Mouse (Mus musculus) lung, postnatal 0 days (tissue): ENCODE results near the gene Hrh2. TPM values are rescaled to one million over a fixed set of nuclear protein-coding genes. Genes with fewer than 3 reads are reported as not detected.
A peak's percentile ranks its signal among the peaks of the same experiment; 100 is the strongest.

Experiments
- ATAC-seq: fragments of 200-750 bp; cut with Nextera tagmentation; 2 replicates; pipeline ENCODE4 v1.8.0; 2017; ENCODE audit warnings: moderate library complexity
- DNase-seq: peaks from one replicate; pipeline ENCODE4 v3.0.0-alpha.2; 2016; ENCODE audit warnings: low spot score
- H3K27ac ChIP-seq: fragments of 300-500 bp; sonication (generic); 2 replicates; pipeline ENCODE4 v1.5.1; 2014; ENCODE audit warnings: antibody characterized with exemption, mild to moderate bottlenecking, low read length, mixed read lengths
- H3K27me3 ChIP-seq: fragments of 300-500 bp; sonication (generic); replicated peaks from 2 replicates; pipeline ENCODE4 v1.6.1; 2014; ENCODE audit warnings: low read length, mixed read lengths; ENCODE audit not compliant: insufficient read depth
- H3K36me3 ChIP-seq: fragments of 300-500 bp; sonication (generic); 2 replicates; pipeline ENCODE4 v1.6.1; 2014; ENCODE audit warnings: low read length, mixed read lengths; ENCODE audit not compliant: insufficient read depth
- H3K4me1 ChIP-seq: fragments of 300-500 bp; sonication (generic); 2 replicates; pipeline ENCODE4 v1.6.1; 2014; ENCODE audit warnings: antibody characterized with exemption, low read depth, low read length, mixed read lengths; ENCODE audit not compliant: insufficient read depth
- H3K4me2 ChIP-seq: fragments of 300-500 bp; sonication (generic); replicated peaks from 2 replicates; pipeline ENCODE4 v1.6.1; 2014; ENCODE audit warnings: low read depth, mild to moderate bottlenecking, low read length, moderate library complexity, mixed read lengths
- H3K4me3 ChIP-seq: fragments of 300-500 bp; sonication (generic); 2 replicates; pipeline ENCODE4 v1.5.1; 2014; ENCODE audit warnings: low read depth, low read length
- H3K9ac ChIP-seq: fragments of 300-500 bp; sonication (generic); replicated peaks from 2 replicates; pipeline ENCODE4 v1.6.1; 2014; ENCODE audit warnings: low read depth, mild to moderate bottlenecking
- H3K9me3 ChIP-seq: fragments of 300-500 bp; sonication (generic); 2 replicates; pipeline ENCODE4 v1.6.1; 2016; ENCODE audit warnings: low read length, mixed read lengths
- CTCF ChIP-seq: IDR thresholded peaks from 2 replicates; pipeline ENCODE4 v1.5.1; 2016; ENCODE audit warnings: antibody characterized with exemption, mild to moderate bottlenecking
- EP300 ChIP-seq: IDR thresholded peaks from 2 replicates; pipeline ENCODE4 v1.6.1; 2016; ENCODE audit warnings: antibody characterized with exemption, mild to moderate bottlenecking, control low read depth
- WGBS: fragments of 180-500 bp; shearing (Covaris S2); extraction: QIAGEN DNeasy Blood & Tissue Kit; methylation state at CpG from one replicate; pipeline ENCODE4 v1.1.7; 2014; 5-methylcytosine and 5-hydroxymethylcytosine counted together
- polyA plus RNA-seq: library from polyadenylated mRNA; unstranded; fragments of >200 nt; fragmentation: Nextera tagmentation; extraction: Ambion mirVana; gene quantifications from 2 replicates; pipeline ENCODE4 v1.2.1, GENCODE M21; 2015

The Hrh2 gene
- polyA plus RNA-seq, 1 experiment from 2014 or later: 0.12 TPM

DNA sequence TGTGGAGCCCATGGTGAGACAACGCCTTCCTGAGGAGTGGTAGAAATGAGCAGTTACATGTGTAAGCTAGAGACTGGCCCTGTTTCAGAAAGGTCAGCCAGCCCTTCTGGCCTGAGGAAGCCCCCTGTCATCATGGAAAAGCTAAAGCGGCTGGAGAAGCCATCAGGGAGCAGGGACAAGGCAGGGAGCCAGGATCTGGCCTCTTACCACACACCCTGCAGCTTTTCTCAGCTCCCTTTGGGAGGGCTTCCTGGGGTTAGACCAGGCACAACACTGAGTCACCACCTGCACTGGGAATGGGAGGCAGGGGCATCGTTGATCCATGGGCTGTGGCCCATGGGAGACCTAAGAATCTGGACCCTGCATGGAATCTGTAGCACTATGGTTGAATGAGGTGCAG, 11.5 kb upstream of the Hrh2 start:
- Histone ChIP-seq H3K4me1 (no peaks in the 10 kb centered on the region), H3K27me3 (no peaks in the 10 kb centered on the region), H3K27ac (no peak overlapping the region), H3K9me3 (no peaks in the 10 kb centered on the region), H3K9ac (no peak overlapping the region), H3K4me2 (no peak overlapping the region), H3K4me3 (no peak overlapping the region), H3K36me3 (no peaks in the 10 kb centered on the region)
- 0 out of 2 replicates have a peak, but pooled peaks have one; percentile 16 for TF ChIP-seq CTCF
- no peak for TF ChIP-seq EP300
- WGBS: 42% methylated on average over 3 of the region's 3 CpGs
- DNase-seq: peak; percentile 66
- ATAC-seq: peak; percentile 71

DNA sequence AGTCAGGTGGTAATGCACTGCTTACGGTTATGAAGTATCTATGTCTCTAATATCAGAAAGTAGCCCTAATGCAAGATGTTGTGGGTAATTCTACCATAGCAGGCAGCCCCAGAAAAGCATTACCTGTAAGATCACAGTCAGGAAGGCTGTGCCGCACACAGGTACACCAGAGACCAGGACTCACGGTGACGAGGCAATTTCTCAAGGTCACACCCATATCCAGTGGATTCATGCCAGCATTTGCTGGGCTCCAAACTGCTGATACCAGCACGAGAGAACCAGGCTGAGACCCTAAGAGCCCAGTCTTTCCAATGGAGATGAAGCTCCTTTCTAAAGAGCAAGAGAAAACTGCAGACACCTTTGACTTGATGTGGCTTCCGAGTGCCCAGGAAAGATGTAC, 10.6 kb upstream of the Hrh2 start:
- no peak overlapping the region for H3K27ac ChIP-seq
- no peak overlapping the region for H3K9ac ChIP-seq
- ATAC-seq: no peak
- H3K9me3 ChIP-seq: no peaks in the 10 kb centered on the region
- H3K4me1 ChIP-seq: no peaks in the 10 kb centered on the region
- 75% methylated on average over 6 of the region's 6 CpGs for WGBS
- no peaks in the 10 kb centered on the region for H3K27me3 ChIP-seq
- H3K4me3 ChIP-seq: no peak overlapping the region
- H3K4me2 ChIP-seq: no peak overlapping the region
- no peak for DNase-seq
- no peak for TF ChIP-seq EP300
- TF ChIP-seq CTCF: no peak
- H3K36me3 ChIP-seq: no peaks in the 10 kb centered on the region

DNA sequence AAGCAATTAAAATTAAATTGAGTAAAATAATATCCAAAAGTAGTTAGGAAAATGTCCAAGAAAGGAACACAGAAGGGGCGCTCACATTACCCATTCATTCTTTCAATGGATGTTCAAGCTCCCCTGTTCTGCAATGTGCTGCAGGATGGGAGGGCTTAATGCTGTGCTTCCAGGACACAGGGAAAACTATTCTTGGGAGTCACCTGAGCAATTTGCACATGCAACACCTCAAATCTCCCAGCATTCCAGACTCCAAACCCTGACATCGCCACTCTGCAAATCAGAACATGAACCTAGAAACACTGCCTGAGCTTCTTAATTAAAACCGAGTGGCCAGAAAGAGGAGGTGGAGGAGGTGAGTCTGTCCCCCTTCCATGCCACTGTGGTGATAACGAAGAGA, 10.0 kb upstream of the Hrh2 start:
- DNase-seq (no peak), ATAC-seq (no peak)
- 83% methylated on average over 4 of the region's 4 CpGs for WGBS
- no peak overlapping the region for H3K4me2 ChIP-seq
- no peak overlapping the region for H3K27ac ChIP-seq
- no peak overlapping the region for H3K4me3 ChIP-seq
- H3K27me3 ChIP-seq: no peaks in the 10 kb centered on the region
- H3K9ac ChIP-seq: no peak overlapping the region
- TF ChIP-seq CTCF (no peak), EP300 (no peak)
- no peaks in the 10 kb centered on the region for H3K36me3 ChIP-seq
- no peaks in the 10 kb centered on the region for H3K4me1 ChIP-seq
- no peaks in the 10 kb centered on the region for H3K9me3 ChIP-seq

- Histone ChIP-seq H3K9me3 (no peaks in the 10 kb centered on the region), H3K9ac (no peak overlapping the region), H3K4me1 (no peaks in the 10 kb centered on the region), H3K4me3 (no peak overlapping the region), H3K27ac (no peak overlapping the region), H3K36me3 (no peaks in the 10 kb centered on the region), H3K27me3 (no peaks in the 10 kb centered on the region), H3K4me2 (no peak overlapping the region)
- 61% methylated on average over 5 of the region's 5 CpGs for WGBS
- no peak for ATAC-seq
- no peak for DNase-seq
- TF ChIP-seq CTCF: no peak
- TF ChIP-seq EP300: no peak
Observed at GRCm38 (mm10) chr13:54186394-54186793, 5.5 kb upstream of the Hrh2 start.

GRCm38 (mm10) chr13:54188190-54188706, 3.7 kb upstream of the Hrh2 start:
- H3K9me3 ChIP-seq: no peaks in the 10 kb centered on the region
- no peak overlapping the region for H3K4me2 ChIP-seq
- ATAC-seq (no peak), DNase-seq (no peak)
- H3K4me1 ChIP-seq: no peaks in the 10 kb centered on the region
- 57% methylated on average over 7 of the region's 7 CpGs for WGBS
- H3K9ac ChIP-seq: no peak overlapping the region
- no peak overlapping the region for H3K27ac ChIP-seq
- H3K27me3 ChIP-seq: no peaks in the 10 kb centered on the region; the same call in 1 of the 2 replicates
- H3K4me3 ChIP-seq: no peak overlapping the region
- no peaks in the 10 kb centered on the region for H3K36me3 ChIP-seq
- TF ChIP-seq CTCF: no peak
- no peak for TF ChIP-seq EP300

DNA sequence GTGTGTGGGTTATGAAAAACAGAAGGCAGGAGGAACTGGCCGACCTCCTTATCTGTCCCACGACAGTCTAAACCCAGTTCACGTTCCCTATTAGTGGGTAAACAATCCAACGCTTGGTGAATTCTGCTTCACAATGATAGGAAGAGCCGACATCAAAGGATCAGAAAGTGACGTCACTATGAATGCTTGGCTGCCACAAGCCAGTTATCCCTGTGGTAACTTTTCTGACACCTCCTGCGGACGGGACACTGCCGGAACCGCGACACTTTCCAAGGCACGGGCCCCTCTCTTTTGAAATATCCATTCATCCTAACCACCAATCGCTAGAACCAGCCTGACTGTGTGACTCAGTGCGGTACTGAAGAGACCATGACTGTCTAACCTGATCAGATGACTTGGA, 2.0 kb upstream of the Hrh2 start:
- 48% methylated on average over 14 of the region's 14 CpGs for WGBS
- no peak overlapping the region for H3K27ac ChIP-seq
- H3K36me3 ChIP-seq: no peaks in the 10 kb centered on the region
- no peaks in the 10 kb centered on the region; the same call in 1 of the 2 replicates for H3K27me3 ChIP-seq
- no peaks in the 10 kb centered on the region for H3K9me3 ChIP-seq
- ATAC-seq: no peak
- no peak overlapping the region for H3K4me2 ChIP-seq
- no peak overlapping the region for H3K9ac ChIP-seq
- no peak for TF ChIP-seq CTCF
- no peak for TF ChIP-seq EP300
- no peak overlapping the region for H3K4me3 ChIP-seq
- no peaks in the 10 kb centered on the region for H3K4me1 ChIP-seq
- DNase-seq: peak; percentile 55

- no peaks in the 10 kb centered on the region for H3K9me3 ChIP-seq
- no peak overlapping the region for H3K27ac ChIP-seq
- H3K27me3 ChIP-seq: no peaks in the 10 kb centered on the region; the same call in 1 of the 2 replicates
- H3K4me3 ChIP-seq: no peak overlapping the region
- H3K4me2 ChIP-seq: no peak overlapping the region
- DNase-seq: no peak
- H3K4me1 ChIP-seq: no peaks in the 10 kb centered on the region
- 77% methylated on average over 3 of the region's 3 CpGs for WGBS
- H3K9ac ChIP-seq: no peak overlapping the region
- no peak for ATAC-seq
- TF ChIP-seq CTCF: no peak
- no peaks in the 10 kb centered on the region for H3K36me3 ChIP-seq
Observed at GRCm38 (mm10) chr13:54191181-54191580, 748 bp upstream of the Hrh2 start.
